In genomic region chr9:107887804-107888266, GRCm38 (mm10) we compare ENCODE assay signal across 8 mouse cellular contexts. TPM values are rescaled to one million over a fixed set of nuclear protein-coding genes. Genes with fewer than 3 reads are reported as not detected.
DNase-seq lines count a peak whose midpoint lies in the region; ATAC-seq and TF ChIP-seq lines count a peak whose summit lies in the region.

TSS of gene Mon1a (plus strand) at chr9:107888151.

- H3K4me3 ChIP-seq in gastrocnemius, adult 2 months, result peak within 1 kb of the TSS; percentile 90
- H3K4me3 ChIP-seq in hindbrain, embryonic 16.5 days (ENCODE audit: low read length), result peak within 1 kb of the TSS; percentile 94

- H3K27me3 ChIP-seq in hindbrain, embryonic 16.5 days (replicated peaks; ENCODE audit: control insufficient read depth, insufficient read depth, low read length), result peaks cover 3% of the 10 kb centered on the region; the same call in 1 of the 2 replicates

- no peaks in the 10 kb centered on the region for H3K9me3 ChIP-seq in hindbrain, embryonic 16.5 days (ENCODE audit: control insufficient read depth, low read length)

- H3K4me2 ChIP-seq in hindbrain, embryonic 16.5 days (ENCODE audit: low read length), result peak within 1 kb of the TSS; percentile 88

- peak; percentile 94 for DNase-seq in gastrocnemius, adult 2 months
- DNase-seq in left cerebral cortex, adult 18-20 months (ENCODE audit: low spot score in 2 of 2), result peak; percentile 84 to 89
- peak; percentile 90 to 94 for DNase-seq in lung, postnatal 4 days
- DNase-seq in retina, postnatal 1 day, result peak; percentile 90
- peak; percentile 87 for DNase-seq in thymus, postnatal 4 days

- H3K9ac ChIP-seq in hindbrain, embryonic 16.5 days (ENCODE audit: low read depth, low read length), result peak within 1 kb of the TSS; percentile 88

- no peaks in the 10 kb centered on the region for H3K36me3 ChIP-seq in hindbrain, embryonic 16.5 days (ENCODE audit: control insufficient read depth, insufficient read depth, low read length)

- TF ChIP-seq CTCF in gastrocnemius, adult 2 months (IDR thresholded peaks at IDR 0.05), result no peak

- ATAC-seq in activated CD4-positive, CD25-positive, alpha-beta regulatory T cell, adult 4 months, result peak; percentile 95
- peak; percentile 97 for ATAC-seq in common myeloid progenitor, adult 5-6 weeks (replicated peaks; ENCODE audit: low read depth, poor library complexity, severe bottlenecking)
- peak; percentile 97 for ATAC-seq in hindbrain, embryonic 16.5 days

- intact Hi-C loops in gastrocnemius, adult 2 months (cut with DNase I), result no loop called here

- under 1% methylated on average over 28 of the region's 28 CpGs for WGBS in hindbrain, embryonic 16.5 days

- peak within 1 kb of the TSS; percentile 96 for H3K27ac ChIP-seq in gastrocnemius, adult 2 months
- H3K27ac ChIP-seq in hindbrain, embryonic 16.5 days (ENCODE audit: low read depth, low read length), result peak within 1 kb of the TSS; percentile 82

- peaks cover 10% of the 10 kb centered on the region for H3K4me1 ChIP-seq in hindbrain, embryonic 16.5 days (ENCODE audit: control insufficient read depth, insufficient read depth, low read depth, low read length)

RNA-seq across cellular contexts. Expression of gene Mon1a, which starts in this region (rescaled TPM):
- polyA plus RNA-seq in activated CD4-positive, CD25-positive, alpha-beta regulatory T cell, adult 4 months (2017; shearing (Covaris generic)), result 10 to 100 TPM; 11.3 to 12.9 TPM
- 11.1 and 16.3 TPM in 2 replicates for total RNA-seq in common myeloid progenitor, adult 5-6 weeks (2017)
- 10 to 100 TPM in 1 of 2 experiments, 1 to 10 TPM in 1; 9.6 to 11.3 TPM for total RNA-seq in gastrocnemius, adult 2 months (2021)
- 22.6 and 23.9 TPM in 2 replicates for polyA plus RNA-seq in hindbrain, embryonic 16.5 days (2015; fragmentation: Nextera tagmentation; extraction: Ambion mirVana)
- total RNA-seq in left cerebral cortex, adult 18-20 months (2021), result 10 to 100 TPM; 27.1 to 28.1 TPM

Comparison
In these comparisons a context has a peak if more than half of its experiments do, and no peak if none do; other contexts are left out.
1. Peak in every context shown above with its lines: DNase-seq, ATAC-seq, H3K4me3 ChIP-seq and H3K27ac ChIP-seq.